Mouse (Mus musculus) forebrain, postnatal 0 days (tissue): ENCODE data around the gene Krt28. TPM values are rescaled to one million over a fixed set of nuclear protein-coding genes. Genes with fewer than 3 reads are reported as not detected.
A peak's percentile ranks its signal among the peaks of the same experiment; 100 is the strongest.

ENCODE experiments used
- ATAC-seq: fragments of 200-750 bp; cut with Nextera tagmentation; 2 replicates; pipeline ENCODE4 v1.8.0; 2017; ENCODE audit warnings: mild to moderate bottlenecking, moderate library complexity
- DNase-seq: peaks from one replicate; pipeline ENCODE4 v3.0.0-alpha.2; 2015
- H3K27ac ChIP-seq: fragments of 300-500 bp; sonication (generic); 2 replicates; pipeline ENCODE4 v1.5.1; 2014; ENCODE audit warnings: low read depth, mild to moderate bottlenecking, antibody characterized with exemption, low read length, moderate library complexity, mixed read lengths
- H3K27me3 ChIP-seq: fragments of 300-500 bp; sonication (generic); 2 replicates; pipeline ENCODE4 v1.6.1; 2014; ENCODE audit warnings: mild to moderate bottlenecking, low read length, mixed read lengths; ENCODE audit not compliant: insufficient read depth
- H3K36me3 ChIP-seq: fragments of 300-500 bp; sonication (generic); 2 replicates; pipeline ENCODE4 v1.6.1; 2014; ENCODE audit warnings: mild to moderate bottlenecking, moderate library complexity; ENCODE audit not compliant: insufficient read depth
- H3K4me1 ChIP-seq: fragments of 300-500 bp; sonication (generic); 2 replicates; pipeline ENCODE4 v1.6.1; 2014; ENCODE audit warnings: antibody characterized with exemption; ENCODE audit not compliant: insufficient read depth
- H3K4me2 ChIP-seq: fragments of 300-500 bp; sonication (generic); 2 replicates; pipeline ENCODE4 v1.6.1; 2014; ENCODE audit warnings: low read depth, mild to moderate bottlenecking, moderate library complexity
- H3K4me3 ChIP-seq: fragments of 300-500 bp; sonication (generic); 2 replicates; pipeline ENCODE4 v1.5.1; 2014; ENCODE audit warnings: low read depth, low read length, mixed read lengths
- H3K9ac ChIP-seq: fragments of 300-500 bp; sonication (generic); 2 replicates; pipeline ENCODE4 v1.6.1; 2014; ENCODE audit warnings: mild to moderate bottlenecking
- H3K9me3 ChIP-seq: fragments of 300-500 bp; sonication (generic); 2 replicates; pipeline ENCODE4 v1.6.1; 2016; ENCODE audit warnings: low read length
- CTCF ChIP-seq: sonication (generic); IDR thresholded peaks from 2 replicates; pipeline ENCODE4 v1.5.1; 2016; ENCODE audit warnings: antibody characterized with exemption, control low read depth, low read depth
- WGBS: fragments of 180-500 bp; shearing (Covaris S2); extraction: QIAGEN DNeasy Blood & Tissue Kit; methylation state at CpG from one replicate; pipeline ENCODE4 v1.1.7; 2014; 5-methylcytosine and 5-hydroxymethylcytosine counted together
- polyA plus RNA-seq: library from polyadenylated mRNA; unstranded; fragments of >200 nt; fragmentation: Nextera tagmentation; extraction: Ambion mirVana; gene quantifications from 2 replicates; pipeline ENCODE4 v1.2.1, GENCODE M21; 2015
- total RNA-seq: library from RNA; depleted of rRNA; stranded (reverse); fragments of >200 nt; gene quantifications from 2 replicates; pipeline ENCODE4 v1.2.3, GENCODE M21; 2014

The Krt28 gene
- total and polyA plus RNA-seq, 2 experiments from 2014 or later = 0.19 to 0.24 TPM

DNA sequence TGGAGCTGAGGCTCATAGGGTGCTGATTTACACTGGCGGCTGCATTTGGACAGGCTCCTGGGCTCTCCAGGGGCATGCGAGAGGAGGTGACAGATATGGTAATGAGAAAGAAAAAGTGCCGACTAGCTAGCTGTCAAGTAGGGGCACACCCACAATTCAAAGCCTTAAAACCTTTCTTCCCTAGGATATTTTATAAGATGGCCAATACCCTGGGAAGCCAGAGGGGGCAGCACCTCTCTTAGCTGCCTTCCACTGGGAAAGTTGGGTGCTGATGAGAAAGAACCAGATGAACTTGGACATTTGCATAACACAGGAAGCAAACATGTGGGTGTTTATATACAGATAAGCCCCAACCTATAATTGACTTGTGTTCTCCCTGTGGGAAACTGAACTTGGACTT lies 5.5 kb downstream of the Krt28 start:
- no peaks in the 10 kb centered on the region for H3K4me1 ChIP-seq
- no peaks in the 10 kb centered on the region for H3K36me3 ChIP-seq
- 10% methylated on average over 3 of the region's 3 CpGs for WGBS
- H3K9ac ChIP-seq = no peak overlapping the region
- H3K27me3 ChIP-seq = no peaks in the 10 kb centered on the region
- no peak overlapping the region for H3K4me2 ChIP-seq
- TF ChIP-seq CTCF = peak; percentile 53
- peak overlapping the region; percentile 54 for H3K27ac ChIP-seq
- no peak for ATAC-seq
- H3K9me3 ChIP-seq = no peaks in the 10 kb centered on the region
- no peak overlapping the region for H3K4me3 ChIP-seq
- DNase-seq = no peak

DNA sequence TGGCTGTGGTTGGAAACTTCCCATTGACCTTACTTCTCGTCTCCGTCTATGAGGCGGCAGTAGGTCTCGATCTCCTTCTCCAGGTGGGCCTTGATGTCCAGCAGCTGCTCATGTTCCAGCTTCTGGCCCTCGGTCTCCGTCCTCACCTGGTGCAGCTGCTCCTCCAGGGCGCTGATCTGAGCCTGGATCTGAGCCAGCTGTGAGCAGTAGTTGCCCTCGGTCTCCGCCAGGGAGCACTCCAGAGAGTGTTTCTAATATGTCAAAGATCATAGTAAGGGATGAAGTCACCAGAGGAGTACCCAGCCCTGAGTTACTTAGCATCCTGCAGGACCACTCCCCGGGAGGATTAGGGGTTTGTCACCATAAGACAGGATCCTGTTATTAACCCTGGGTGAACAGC lies 7.9 kb downstream of the Krt28 start:
- DNase-seq (no peak), ATAC-seq (no peak)
- Histone ChIP-seq H3K9me3 (no peaks in the 10 kb centered on the region), H3K4me1 (no peaks in the 10 kb centered on the region), H3K36me3 (no peaks in the 10 kb centered on the region), H3K27me3 (no peaks in the 10 kb centered on the region), H3K27ac (no peak overlapping the region), H3K4me3 (no peak overlapping the region), H3K9ac (no peak overlapping the region), H3K4me2 (no peak overlapping the region)
- peak; percentile 17; the same call in 1 of the 2 replicates for TF ChIP-seq CTCF
- WGBS = 40% methylated on average over 10 of the region's 10 CpGs

DNA sequence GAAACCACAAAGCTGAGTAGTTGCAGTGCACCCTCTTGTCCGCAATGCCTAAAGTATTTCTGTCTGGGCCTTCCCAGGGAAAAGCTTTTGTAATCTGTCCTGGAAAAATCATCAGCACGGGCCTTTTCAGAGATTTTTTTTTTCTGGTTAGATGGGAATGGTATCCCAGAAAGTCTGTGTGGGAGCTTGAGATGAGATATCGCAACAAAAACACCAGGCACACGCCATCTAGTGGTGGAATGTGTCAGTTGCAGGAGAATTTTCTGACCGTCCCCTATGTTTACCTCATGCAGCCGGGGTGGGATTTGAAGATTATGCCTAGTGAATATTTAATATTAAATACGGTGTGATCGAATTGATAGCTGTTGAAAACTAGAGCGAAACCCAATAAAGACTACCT lies 10.3 kb downstream of the Krt28 start:
- Histone ChIP-seq H3K36me3 (no peaks in the 10 kb centered on the region), H3K9ac (no peak overlapping the region), H3K27me3 (no peaks in the 10 kb centered on the region), H3K9me3 (no peaks in the 10 kb centered on the region), H3K4me1 (no peaks in the 10 kb centered on the region), H3K27ac (no peak overlapping the region), H3K4me2 (no peak overlapping the region), H3K4me3 (no peak overlapping the region)
- TF ChIP-seq CTCF = peak; percentile 68
- 24% methylated on average over 9 of the region's 9 CpGs for WGBS
- DNase-seq (peak; percentile 56), ATAC-seq (no peak)

DNA sequence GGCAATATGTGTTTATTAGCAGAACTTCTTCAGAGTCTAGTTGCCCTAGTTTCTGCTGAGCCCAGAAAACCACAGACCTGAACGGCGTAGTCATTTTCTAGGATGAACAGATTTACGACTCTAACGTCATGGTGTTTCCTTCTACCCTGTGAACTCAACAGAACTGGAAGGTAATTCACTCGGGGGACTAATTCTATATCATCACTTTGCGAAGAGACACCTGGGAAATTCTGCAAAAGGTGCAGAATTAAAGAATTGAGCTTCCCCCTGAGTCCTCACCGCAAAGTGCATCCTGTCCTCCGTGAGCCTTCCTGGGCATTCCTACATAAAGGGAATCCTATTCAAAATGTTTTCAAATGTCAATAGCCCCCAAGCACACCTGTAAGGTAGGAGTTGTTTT lies 13.3 kb downstream of the Krt28 start:
- Histone ChIP-seq H3K9me3 (no peaks in the 10 kb centered on the region), H3K27me3 (no peaks in the 10 kb centered on the region), H3K4me3 (no peak overlapping the region), H3K4me2 (no peak overlapping the region), H3K4me1 (no peaks in the 10 kb centered on the region), H3K36me3 (no peaks in the 10 kb centered on the region), H3K27ac (no peak overlapping the region), H3K9ac (no peak overlapping the region)
- no peak for TF ChIP-seq CTCF
- DNase-seq (no peak), ATAC-seq (no peak)
- WGBS = 93% methylated on average over 8 of the region's 8 CpGs

DNA sequence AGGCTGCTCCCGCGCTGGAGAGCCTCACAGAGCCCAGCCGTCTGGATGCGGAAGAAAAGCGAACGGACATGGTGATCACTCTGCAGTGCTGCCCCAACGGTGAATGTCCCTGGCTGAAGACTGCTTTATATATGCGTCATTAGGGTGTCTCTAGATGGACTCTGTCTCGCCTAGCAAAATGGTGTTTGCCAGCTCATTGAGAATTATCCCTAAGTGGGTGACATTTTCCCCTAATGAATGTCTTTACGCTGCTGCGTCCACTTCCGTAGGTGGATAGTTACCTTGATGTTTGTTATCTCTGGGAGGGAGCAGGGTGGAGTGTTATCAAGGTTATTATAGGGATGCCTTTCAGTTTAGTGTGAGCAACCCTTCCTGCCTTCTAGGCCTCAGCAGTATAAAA lies 23.7 kb downstream of the Krt28 start, which contains the start of gene Krt27:
Gene Krt27, minus strand, starts transcription at position 101 of the 400 bp plus-strand sequence.
- ATAC-seq = no peak
- TF ChIP-seq CTCF = no peak
- WGBS = 86% methylated on average over 12 of the region's 12 CpGs
- no peaks in the 10 kb centered on the region for H3K36me3 ChIP-seq
- H3K4me1 ChIP-seq = no peaks in the 10 kb centered on the region
- H3K4me3 ChIP-seq = no peak within 1 kb of the TSS
- no peak for DNase-seq
- H3K27me3 ChIP-seq = no peaks in the 10 kb centered on the region
- no peak within 1 kb of the TSS for H3K9ac ChIP-seq
- no peak within 1 kb of the TSS for H3K27ac ChIP-seq
- H3K9me3 ChIP-seq = no peaks in the 10 kb centered on the region
- no peak within 1 kb of the TSS for H3K4me2 ChIP-seq

DNA sequence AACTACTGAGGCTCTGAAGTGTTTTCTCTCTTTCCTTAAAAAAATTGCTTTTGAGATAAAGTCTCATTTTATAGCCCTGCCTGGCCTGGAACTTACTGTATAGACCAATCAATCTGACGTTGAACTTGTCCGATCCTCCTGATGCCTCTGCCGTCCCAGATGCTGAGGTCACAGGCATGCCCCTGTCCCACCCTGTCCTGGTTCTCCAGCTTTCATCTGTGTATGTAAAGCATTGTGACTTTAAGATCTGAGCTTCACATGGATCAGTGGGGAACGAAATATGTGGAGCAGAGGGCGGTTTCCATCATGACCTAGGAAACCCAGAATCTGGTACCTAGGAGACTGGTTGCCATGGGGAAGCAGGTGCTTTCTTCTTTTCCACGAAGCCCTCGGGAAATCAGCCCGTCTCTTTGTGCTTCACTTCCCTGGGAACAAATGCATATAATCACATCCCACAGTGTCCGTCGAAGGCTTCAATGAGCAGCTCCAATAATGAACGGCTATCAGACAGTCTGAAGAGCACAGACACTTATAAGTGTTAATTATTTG lies 35.3 kb downstream of the Krt28 start:
- Histone ChIP-seq H3K36me3 (no peaks in the 10 kb centered on the region), H3K4me1 (no peaks in the 10 kb centered on the region), H3K4me2 (no peak overlapping the region), H3K27me3 (no peaks in the 10 kb centered on the region), H3K27ac (no peak overlapping the region), H3K9ac (no peak overlapping the region), H3K4me3 (no peak overlapping the region), H3K9me3 (no peaks in the 10 kb centered on the region)
- no peak for TF ChIP-seq CTCF
- 38% methylated on average over 11 of the region's 11 CpGs for WGBS
- peak; percentile 8 for DNase-seq
- ATAC-seq = peak; percentile 25; the same call in 1 of the 2 replicates

DNA sequence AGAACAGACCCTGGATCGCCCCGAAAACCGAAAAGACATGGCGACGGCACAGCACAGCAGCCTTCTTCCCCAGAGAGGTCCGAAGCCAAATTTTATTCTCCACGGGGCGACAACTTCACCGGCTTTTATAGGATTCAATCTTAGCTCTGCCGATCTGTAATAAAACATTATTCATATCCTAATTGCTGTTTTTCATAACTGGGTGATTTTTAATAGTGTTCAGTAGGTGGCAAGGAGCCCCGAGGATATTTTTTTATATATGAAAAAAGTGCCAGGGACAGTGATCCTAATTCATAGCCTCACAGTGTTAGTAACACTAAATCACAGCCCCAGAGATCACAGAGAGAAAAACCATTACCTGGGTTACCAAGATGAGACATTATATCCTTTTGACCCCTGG lies 36.8 kb downstream of the Krt28 start, which contains the start of gene Krt26:
Gene Krt26, minus strand, starts transcription at position 101 of the 400 bp plus-strand sequence.
- H3K4me2 ChIP-seq = no peak within 1 kb of the TSS
- 92% methylated on average over 11 of the region's 11 CpGs for WGBS
- no peaks in the 10 kb centered on the region for H3K36me3 ChIP-seq
- no peak within 1 kb of the TSS for H3K9ac ChIP-seq
- H3K4me3 ChIP-seq = no peak within 1 kb of the TSS
- H3K27me3 ChIP-seq = no peaks in the 10 kb centered on the region
- no peak for ATAC-seq
- no peak for TF ChIP-seq CTCF
- no peak within 1 kb of the TSS for H3K27ac ChIP-seq
- H3K4me1 ChIP-seq = no peaks in the 10 kb centered on the region
- no peaks in the 10 kb centered on the region for H3K9me3 ChIP-seq
- DNase-seq = no peak

DNA sequence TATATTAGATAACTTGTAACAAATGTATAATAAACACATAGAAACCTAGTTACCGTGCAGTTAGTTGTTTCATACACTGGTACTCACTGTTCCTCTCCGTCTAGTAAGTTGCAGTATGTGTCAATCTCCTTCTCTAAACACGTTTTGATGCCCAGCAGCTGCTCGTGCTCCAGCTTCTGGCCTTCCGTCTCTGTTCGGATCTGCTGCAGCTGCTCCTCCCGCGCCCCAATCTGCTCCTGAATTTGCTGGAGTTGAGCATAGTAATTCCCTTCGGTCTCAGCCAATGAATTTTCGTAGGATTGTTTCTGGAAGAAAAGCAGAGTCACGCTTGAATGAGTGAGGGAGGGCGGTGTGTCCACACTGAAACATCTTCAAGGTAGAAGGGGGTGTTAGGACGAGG lies 41.3 kb downstream of the Krt28 start:
- Histone ChIP-seq H3K4me1 (no peaks in the 10 kb centered on the region), H3K27ac (no peak overlapping the region), H3K9me3 (no peaks in the 10 kb centered on the region), H3K9ac (no peak overlapping the region), H3K4me2 (no peak overlapping the region), H3K27me3 (no peaks in the 10 kb centered on the region), H3K4me3 (no peak overlapping the region), H3K36me3 (no peaks in the 10 kb centered on the region)
- 55% methylated on average over 13 of the region's 13 CpGs for WGBS
- peak; percentile 53 for ATAC-seq
- TF ChIP-seq CTCF = no peak
- DNase-seq = peak; percentile 57
